ENCODE assay signal across 30 mouse cellular contexts in the genomic region with DNA sequence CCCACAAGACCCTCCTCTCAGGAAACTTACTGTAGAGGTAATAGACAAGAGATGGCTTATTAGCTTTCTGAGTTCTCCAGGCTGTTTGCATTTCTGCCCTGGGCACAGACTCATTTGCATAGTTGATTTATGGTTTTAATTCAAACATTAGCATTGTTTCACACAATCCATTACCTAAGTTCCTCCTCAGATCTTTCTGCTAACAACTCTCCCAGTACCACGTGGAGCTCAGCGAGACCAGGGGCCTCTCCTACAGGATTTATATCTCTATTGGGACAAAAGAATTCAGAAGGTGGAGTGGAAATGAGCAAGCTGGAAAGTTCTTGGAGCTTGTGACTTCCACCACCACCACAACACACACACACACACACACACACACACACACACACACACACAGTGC.
DNase-seq lines count a peak whose midpoint lies in the region; ATAC-seq and TF ChIP-seq lines count a peak whose summit lies in the region.
"Had no signal": no experiment of that assay in that cellular context is flagged by ENCODE, and none has a peak within 500 bp of the region (broad histone marks: within the 10 kb centered on the region; RNA-seq: fewer than 3 reads in every experiment).

No protein-coding gene starts in this region.

- H3K9ac ChIP-seq in hindbrain, embryonic 13.5 days = no peak overlapping the region
- no peak overlapping the region for H3K9ac ChIP-seq in hindbrain, embryonic 11.5 days (ENCODE audit: low read depth, low read length)
- no peak overlapping the region for H3K9ac ChIP-seq in neural tube, embryonic 12.5 days
- H3K9ac ChIP-seq in neural tube, embryonic 14.5 days (replicated peaks; ENCODE audit: low read depth, low read length) = no peak overlapping the region
- H3K9ac ChIP-seq in lung, postnatal 0 days (replicated peaks; ENCODE audit: low read depth) = no peak overlapping the region
- H3K9ac ChIP-seq: embryonic facial prominence, embryonic 13.5 days; forebrain, embryonic 12.5 days; forebrain, embryonic 15.5 days; heart, embryonic 13.5 days; hindbrain, embryonic 14.5 days had no signal

- TF ChIP-seq EP300 in lung, postnatal 0 days (IDR thresholded peaks at IDR 0.05) = no peak

- H3K4me1 ChIP-seq in hindbrain, embryonic 13.5 days (replicated peaks) = peaks cover 6% of the 10 kb centered on the region; the same call in 1 of the 2 replicates
- H3K4me1 ChIP-seq in hindbrain, embryonic 11.5 days (replicated peaks; ENCODE audit: control insufficient read depth, insufficient read depth, low read length) = no peaks in the 10 kb centered on the region
- H3K4me1 ChIP-seq in neural tube, embryonic 12.5 days = peaks cover 9% of the 10 kb centered on the region; the same call in 1 of the 2 replicates
- no peaks in the 10 kb centered on the region for H3K4me1 ChIP-seq in neural tube, embryonic 14.5 days (ENCODE audit: control insufficient read depth, insufficient read depth, low read length)
- H3K4me1 ChIP-seq in lung, postnatal 0 days (ENCODE audit: insufficient read depth, low read depth, low read length) = no peaks in the 10 kb centered on the region
- H3K4me1 ChIP-seq: embryonic facial prominence, embryonic 10.5 days; forebrain, embryonic 12.5 days; forebrain, embryonic 15.5 days; heart, embryonic 10.5 days; heart, embryonic 13.5 days had no signal

- H3K4me2 ChIP-seq in hindbrain, embryonic 13.5 days = no peak overlapping the region
- H3K4me2 ChIP-seq in hindbrain, embryonic 11.5 days (replicated peaks; ENCODE audit: low read depth, low read length) = no peak overlapping the region
- H3K4me2 ChIP-seq in neural tube, embryonic 12.5 days (replicated peaks) = no peak overlapping the region
- no peak overlapping the region for H3K4me2 ChIP-seq in neural tube, embryonic 14.5 days (ENCODE audit: low read depth, low read length)
- H3K4me2 ChIP-seq in lung, postnatal 0 days (replicated peaks; ENCODE audit: low read depth, low read length) = no peak overlapping the region
- H3K4me2 ChIP-seq: embryonic facial prominence, embryonic 13.5 days; forebrain, embryonic 12.5 days; forebrain, embryonic 15.5 days; heart, embryonic 13.5 days; hindbrain, embryonic 14.5 days had no signal

- H3K27ac ChIP-seq in hindbrain, embryonic 13.5 days = no peak overlapping the region
- no peak overlapping the region for H3K27ac ChIP-seq in hindbrain, embryonic 11.5 days (ENCODE audit: low read depth, low read length)
- H3K27ac ChIP-seq in neural tube, embryonic 12.5 days = no peak overlapping the region
- H3K27ac ChIP-seq in neural tube, embryonic 14.5 days (ENCODE audit: low read depth, low read length) = no peak overlapping the region
- H3K27ac ChIP-seq in lung, postnatal 0 days (ENCODE audit: low read length) = no peak overlapping the region
- H3K27ac ChIP-seq: embryonic facial prominence, embryonic 10.5 days; embryonic facial prominence, embryonic 13.5 days; forebrain, embryonic 12.5 days; forebrain, embryonic 15.5 days; heart, adult 2 months; heart, embryonic 10.5 days; heart, embryonic 13.5 days; hindbrain, embryonic 14.5 days; hindbrain, postnatal 0 days had no signal

- WGBS in hindbrain, embryonic 13.5 days = 38% methylated on average over 2 of the region's 2 CpGs
- 65% methylated on average over 2 of the region's 2 CpGs for WGBS in hindbrain, embryonic 11.5 days
- 13% methylated on average over 2 of the region's 2 CpGs for WGBS in neural tube, embryonic 12.5 days
- WGBS in neural tube, embryonic 14.5 days = 11% methylated on average over 2 of the region's 2 CpGs
- WGBS in lung, postnatal 0 days = 29% methylated on average over 2 of the region's 2 CpGs

- H3K9me3 ChIP-seq in hindbrain, embryonic 13.5 days = no peaks in the 10 kb centered on the region
- H3K9me3 ChIP-seq in hindbrain, embryonic 11.5 days (ENCODE audit: control insufficient read depth, low read length) = no peaks in the 10 kb centered on the region
- H3K9me3 ChIP-seq in neural tube, embryonic 12.5 days = no peaks in the 10 kb centered on the region
- H3K9me3 ChIP-seq in neural tube, embryonic 14.5 days (ENCODE audit: control insufficient read depth, low read length) = no peaks in the 10 kb centered on the region
- no peaks in the 10 kb centered on the region for H3K9me3 ChIP-seq in lung, postnatal 0 days (ENCODE audit: low read length)
- H3K9me3 ChIP-seq: embryonic facial prominence, embryonic 10.5 days; embryonic facial prominence, embryonic 13.5 days; forebrain, embryonic 12.5 days; forebrain, embryonic 15.5 days; G1E; heart, embryonic 10.5 days; heart, embryonic 13.5 days had no signal

- H3K4me3 ChIP-seq in hindbrain, embryonic 13.5 days = no peak overlapping the region
- no peak overlapping the region for H3K4me3 ChIP-seq in hindbrain, embryonic 11.5 days (ENCODE audit: low read depth, low read length)
- no peak overlapping the region for H3K4me3 ChIP-seq in neural tube, embryonic 12.5 days
- no peak overlapping the region for H3K4me3 ChIP-seq in neural tube, embryonic 14.5 days (ENCODE audit: low read depth, low read length)
- H3K4me3 ChIP-seq in lung, postnatal 0 days (ENCODE audit: low read depth, low read length) = no peak overlapping the region
- H3K4me3 ChIP-seq: embryonic facial prominence, embryonic 10.5 days; embryonic facial prominence, embryonic 13.5 days; erythroblast, embryonic 14.5 days; forebrain, embryonic 12.5 days; forebrain, embryonic 15.5 days; heart, adult 2 months; heart, embryonic 10.5 days; heart, embryonic 13.5 days had no signal

- TF ChIP-seq CTCF in lung, postnatal 0 days (IDR thresholded peaks at IDR 0.05) = no peak

- ATAC-seq in hindbrain, embryonic 13.5 days (ENCODE audit: low FRiP score) = peak; percentile 17; the same call in 1 of the 2 replicates
- no peak for ATAC-seq in hindbrain, embryonic 11.5 days (ENCODE audit: low FRiP score)
- ATAC-seq in neural tube, embryonic 12.5 days (ENCODE audit: low FRiP score, low read depth) = peak; percentile 56; the same call in 1 of the 2 replicates
- peak; percentile 79 for ATAC-seq in neural tube, embryonic 14.5 days (ENCODE audit: low read depth)
- ATAC-seq in lung, postnatal 0 days = no peak
- ATAC-seq: forebrain, embryonic 15.5 days; hindbrain, postnatal 0 days; Patski had no signal

- H3K36me3 ChIP-seq in hindbrain, embryonic 13.5 days = no peaks in the 10 kb centered on the region
- H3K36me3 ChIP-seq in hindbrain, embryonic 11.5 days (ENCODE audit: control insufficient read depth, insufficient read depth, low read length) = no peaks in the 10 kb centered on the region
- H3K36me3 ChIP-seq in neural tube, embryonic 12.5 days = no peaks in the 10 kb centered on the region
- no peaks in the 10 kb centered on the region for H3K36me3 ChIP-seq in neural tube, embryonic 14.5 days (ENCODE audit: control insufficient read depth, insufficient read depth, low read length)
- no peaks in the 10 kb centered on the region for H3K36me3 ChIP-seq in lung, postnatal 0 days (ENCODE audit: insufficient read depth, low read length)
- H3K36me3 ChIP-seq: embryonic facial prominence, embryonic 10.5 days; embryonic facial prominence, embryonic 13.5 days; forebrain, embryonic 12.5 days; forebrain, embryonic 15.5 days; G1E; heart, embryonic 10.5 days; heart, embryonic 13.5 days had no signal

- H3K27me3 ChIP-seq in hindbrain, embryonic 13.5 days = no peaks in the 10 kb centered on the region
- H3K27me3 ChIP-seq in hindbrain, embryonic 11.5 days (ENCODE audit: control insufficient read depth, insufficient read depth, low read length) = no peaks in the 10 kb centered on the region
- no peaks in the 10 kb centered on the region for H3K27me3 ChIP-seq in neural tube, embryonic 12.5 days (replicated peaks)
- H3K27me3 ChIP-seq in neural tube, embryonic 14.5 days (ENCODE audit: control insufficient read depth, insufficient read depth, low read length) = no peaks in the 10 kb centered on the region
- H3K27me3 ChIP-seq in lung, postnatal 0 days (replicated peaks; ENCODE audit: insufficient read depth, low read length) = no peaks in the 10 kb centered on the region
- H3K27me3 ChIP-seq: CH12.LX; embryonic facial prominence, embryonic 13.5 days; forebrain, embryonic 12.5 days; forebrain, embryonic 15.5 days; heart, embryonic 13.5 days had no signal

- no peak for DNase-seq in hindbrain, embryonic 11.5 days (ENCODE audit: low spot score)
- no peak for DNase-seq in neural tube, embryonic 10.5 days (ENCODE audit: extremely low spot score, low spot score)
- DNase-seq in cerebellum, adult 11 months = no peak
- no peak for DNase-seq in lung, postnatal 0 days (ENCODE audit: low spot score)
- DNase-seq: adrenal gland, adult 2 months; adrenal gland, postnatal 14 days; B cell, adult 2 months; cerebellum, adult 11-12 months; cerebellum, adult 8-10 months; cerebellum, postnatal 10 days; cerebellum, postnatal 36 days; embryo, embryonic 11 days; gastrocnemius, postnatal 25 days; heart, adult 2 months; heart, postnatal 14 days had no signal

Comparison
In these comparisons a context has a peak if more than half of its experiments do, and no peak if none do; other contexts are left out.
1. ATAC-seq: peak in hindbrain, embryonic 13.5 days (single experiment), neural tube, embryonic 12.5 days (single experiment) and neural tube, embryonic 14.5 days (single experiment); none in hindbrain, embryonic 11.5 days (single experiment) and lung, postnatal 0 days (single experiment).